Mouse (Mus musculus) midbrain, embryonic 15.5 days (tissue): ENCODE data around the gene Duoxa1. TPM values are rescaled to one million over a fixed set of nuclear protein-coding genes. Genes with fewer than 3 reads are reported as not detected.
"Not testable (repeated sequence)": the region's sequence is repeated elsewhere in the genome, so short reads cannot be mapped to it uniquely, and the experiment has no call there.

Source experiments
- ATAC-seq: fragments of 200-750 bp; cut with Nextera tagmentation; replicated peaks from 2 replicates; pipeline ENCODE4 v1.8.0; 2017; ENCODE audit warnings: moderate TSS enrichment
- H3K27ac ChIP-seq: fragments of 300-500 bp; sonication (generic); 2 replicates; pipeline ENCODE4 v1.5.1; 2015; ENCODE audit warnings: mild to moderate bottlenecking, inconsistent platforms
- H3K27me3 ChIP-seq: fragments of 300-500 bp; sonication (generic); replicated peaks from 2 replicates; pipeline ENCODE4 v1.6.1; 2015; ENCODE audit warnings: inconsistent platforms
- H3K36me3 ChIP-seq: fragments of 300-500 bp; sonication (generic); replicated peaks from 2 replicates; pipeline ENCODE4 v1.6.1; 2015; ENCODE audit warnings: inconsistent platforms
- H3K4me1 ChIP-seq: fragments of 300-500 bp; sonication (generic); 2 replicates; pipeline ENCODE4 v1.6.1; 2015; ENCODE audit warnings: inconsistent platforms
- H3K4me2 ChIP-seq: fragments of 300-500 bp; sonication (generic); 2 replicates; pipeline ENCODE4 v1.6.1; 2015; ENCODE audit warnings: inconsistent platforms, mild to moderate bottlenecking, moderate library complexity
- H3K4me3 ChIP-seq: fragments of 300-500 bp; sonication (generic); 2 replicates; pipeline ENCODE4 v1.5.1; 2015; ENCODE audit warnings: mild to moderate bottlenecking, inconsistent platforms
- H3K9ac ChIP-seq: fragments of 300-500 bp; sonication (generic); 2 replicates; pipeline ENCODE4 v1.6.1; 2015; ENCODE audit warnings: mild to moderate bottlenecking, inconsistent platforms
- H3K9me3 ChIP-seq: fragments of 300-500 bp; sonication (generic); 2 replicates; pipeline ENCODE4 v1.6.1; 2016; ENCODE audit warnings: inconsistent platforms
- WGBS: fragments of 180-500 bp; shearing (Covaris S2); methylation state at CpG from one replicate; pipeline ENCODE4 v1.1.7; 2015; ENCODE audit warnings: mixed read lengths; 5-methylcytosine and 5-hydroxymethylcytosine counted together
- polyA plus RNA-seq: library from polyadenylated mRNA; unstranded; fragments of >200 nt; fragmentation: Nextera tagmentation; extraction: Ambion mirVana; gene quantifications from 2 replicates; pipeline ENCODE4 v1.2.1, GENCODE M21; 2015

Duoxa1 gene
- polyA plus RNA-seq, 1 experiment from 2014 or later = 0.30 TPM

DNA sequence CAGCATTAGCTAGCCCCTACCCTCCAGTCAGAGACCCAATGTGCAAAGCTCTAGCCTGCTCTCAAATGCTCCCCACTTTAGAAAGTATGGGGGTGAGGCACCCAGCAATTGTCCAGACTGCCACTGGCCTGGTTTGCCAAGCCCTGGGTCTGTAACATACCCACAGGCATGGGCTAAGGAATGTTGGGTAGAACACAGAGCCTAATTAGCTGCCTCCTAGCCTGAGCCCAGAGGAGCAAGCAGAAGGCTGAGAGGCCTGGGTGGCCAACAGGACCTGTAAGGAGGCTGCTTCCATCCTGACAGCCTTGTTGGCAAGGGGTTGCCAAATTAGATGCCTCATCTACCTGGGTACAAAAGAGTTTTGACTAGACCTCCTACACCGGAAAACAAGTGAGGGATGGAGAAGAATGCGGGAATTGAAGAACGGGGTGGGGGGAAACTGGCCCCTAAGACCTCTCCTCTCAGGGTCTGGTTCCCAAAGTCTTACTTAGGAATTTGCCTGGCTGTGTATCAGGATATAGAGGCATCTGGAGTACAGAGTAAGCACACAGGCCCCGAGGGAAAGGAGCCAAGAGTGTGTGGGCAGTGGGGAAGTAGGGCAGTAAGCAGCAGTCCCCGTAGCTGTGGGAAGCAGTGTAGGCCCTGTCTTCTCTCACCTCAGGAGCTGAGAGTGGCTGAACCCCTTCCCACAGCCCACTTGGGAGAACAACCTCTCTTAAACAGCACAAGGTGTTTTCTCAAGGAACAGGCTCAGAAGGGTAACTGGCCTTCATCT is 37.8 kb upstream of the Duoxa1 start:
- no peak for ATAC-seq
- peaks cover 56% of the 10 kb centered on the region for H3K4me1 ChIP-seq
- H3K27me3 ChIP-seq = no peaks in the 10 kb centered on the region
- 55% methylated on average over 5 of the region's 5 CpGs for WGBS
- 0 out of 2 replicates have a peak, but pooled peaks cover 3% of the 10 kb centered on the region for H3K36me3 ChIP-seq
- no peak overlapping the region for H3K4me2 ChIP-seq
- H3K4me3 ChIP-seq = no peak overlapping the region
- no peaks in the 10 kb centered on the region for H3K9me3 ChIP-seq
- peak overlapping the region; percentile 82 for H3K27ac ChIP-seq
- H3K9ac ChIP-seq = no peak overlapping the region

DNA sequence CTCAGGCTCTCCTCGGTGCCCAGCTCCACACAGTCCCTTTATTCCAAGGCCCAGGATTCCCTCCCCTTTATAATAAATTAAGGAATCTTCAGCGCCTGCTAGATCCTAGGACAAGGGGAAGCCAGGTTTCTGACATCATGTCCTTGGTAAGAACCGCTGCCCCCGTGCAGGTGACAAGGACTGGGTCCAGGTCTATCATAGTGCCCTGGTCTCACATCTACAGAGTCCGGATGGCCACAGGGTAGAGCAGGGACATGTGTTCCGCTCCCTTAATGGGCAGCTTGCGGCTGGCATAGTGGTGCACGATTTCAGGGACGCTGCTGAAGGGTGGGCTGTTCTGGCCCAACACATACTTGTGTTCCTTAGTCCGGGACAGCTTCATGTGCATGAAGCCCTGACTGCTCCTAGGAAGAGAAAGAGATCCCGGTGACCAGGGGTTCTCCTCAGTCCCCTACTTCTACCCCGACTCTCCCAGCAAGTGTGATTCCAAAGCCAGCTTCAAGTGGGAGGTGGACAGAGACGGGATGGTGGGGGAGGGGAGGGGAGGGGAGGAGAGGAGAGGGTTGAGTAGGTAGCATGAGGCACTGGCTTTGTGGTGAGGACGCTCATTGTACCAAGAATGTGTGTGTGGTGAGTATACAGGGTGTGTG is 35.7 kb upstream of the Duoxa1 start:
- Histone ChIP-seq H3K4me2 (peak overlapping the region; percentile 78), H3K4me1 (peaks cover 51% of the 10 kb centered on the region)
- 9% methylated on average over 14 of the region's 14 CpGs for WGBS

DNA sequence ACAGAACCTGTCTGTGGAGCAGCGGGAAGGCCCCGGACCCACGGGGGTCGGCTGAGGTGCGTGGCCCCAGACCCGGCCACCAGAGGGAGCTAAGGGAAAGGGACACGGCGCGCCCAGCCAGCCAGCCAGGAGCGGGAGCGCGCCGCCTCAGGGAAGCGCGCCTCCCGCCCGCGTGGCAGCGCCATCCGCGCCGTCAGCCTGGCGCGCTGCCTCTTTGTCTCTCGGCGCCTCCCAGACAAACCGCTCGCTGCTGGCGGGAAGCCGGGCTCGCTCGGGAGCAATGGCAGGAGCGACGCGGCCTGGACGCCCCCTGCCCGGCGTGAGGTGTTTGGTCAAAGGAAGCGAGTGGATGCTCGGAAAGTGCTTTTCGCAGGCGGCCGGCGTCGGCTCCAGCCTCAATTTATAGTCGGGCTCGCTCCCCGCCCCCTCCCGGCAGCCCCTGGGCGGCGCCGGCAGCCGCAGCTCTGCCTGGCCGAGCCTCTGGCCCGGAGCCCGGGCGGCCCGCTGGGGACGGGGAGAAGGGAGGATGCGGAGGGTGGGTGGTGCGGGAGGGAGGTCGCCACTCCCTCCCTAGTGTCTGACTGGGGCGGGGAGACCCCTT is 35.1 kb upstream of the Duoxa1 start:
- peak overlapping the region; percentile 99 for H3K27ac ChIP-seq
- peak overlapping the region; percentile 78 for H3K4me2 ChIP-seq
- no peaks in the 10 kb centered on the region for H3K27me3 ChIP-seq
- peak overlapping the region; percentile 79 for H3K9ac ChIP-seq
- no peaks in the 10 kb centered on the region for H3K36me3 ChIP-seq
- under 1% methylated on average over 63 of the region's 63 CpGs for WGBS
- H3K4me1 ChIP-seq = peaks cover 44% of the 10 kb centered on the region
- H3K4me3 ChIP-seq = peak overlapping the region; percentile 48
- H3K9me3 ChIP-seq = no peaks in the 10 kb centered on the region
- peak; percentile 83 for ATAC-seq

More for the DNA sequence above, 35.7 kb upstream of the Duoxa1 start:
- H3K27ac ChIP-seq = peak overlapping the region; percentile 99
- H3K36me3 ChIP-seq = no peaks in the 10 kb centered on the region
- ATAC-seq = peak; percentile 65
- peak overlapping the region; percentile 48 for H3K4me3 ChIP-seq
- H3K27me3 ChIP-seq = no peaks in the 10 kb centered on the region
- peak overlapping the region; percentile 79 for H3K9ac ChIP-seq
- no peaks in the 10 kb centered on the region for H3K9me3 ChIP-seq

DNA sequence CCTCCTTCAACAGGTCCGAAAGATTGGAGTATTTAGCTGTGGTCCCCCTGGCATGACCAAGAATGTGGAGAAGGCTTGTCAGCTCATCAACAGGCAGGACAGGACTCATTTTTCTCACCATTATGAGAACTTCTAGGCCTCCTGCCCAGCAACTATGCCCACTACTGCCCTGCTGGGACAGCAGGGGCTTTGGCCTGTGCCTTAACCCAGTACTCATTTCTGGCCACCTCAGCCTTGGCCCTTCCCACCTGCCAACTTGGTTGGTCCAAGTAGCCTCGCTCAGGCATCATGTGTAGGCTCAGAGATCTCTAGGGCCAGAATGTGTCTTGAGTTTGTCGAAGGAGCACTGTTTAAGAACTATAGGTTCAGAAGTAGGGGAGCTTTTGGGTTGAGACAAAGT is 33.7 kb upstream of the Duoxa1 start:
- H3K9ac ChIP-seq = no peak overlapping the region
- no peaks in the 10 kb centered on the region for H3K27me3 ChIP-seq
- no peak overlapping the region for H3K4me3 ChIP-seq
- no peak for ATAC-seq
- no peak overlapping the region for H3K27ac ChIP-seq
- WGBS = 89% methylated on average over 3 of the region's 3 CpGs
- H3K4me2 ChIP-seq = no peak overlapping the region
- no peaks in the 10 kb centered on the region for H3K36me3 ChIP-seq
- H3K4me1 ChIP-seq = peaks cover 33% of the 10 kb centered on the region
- no peaks in the 10 kb centered on the region for H3K9me3 ChIP-seq

DNA sequence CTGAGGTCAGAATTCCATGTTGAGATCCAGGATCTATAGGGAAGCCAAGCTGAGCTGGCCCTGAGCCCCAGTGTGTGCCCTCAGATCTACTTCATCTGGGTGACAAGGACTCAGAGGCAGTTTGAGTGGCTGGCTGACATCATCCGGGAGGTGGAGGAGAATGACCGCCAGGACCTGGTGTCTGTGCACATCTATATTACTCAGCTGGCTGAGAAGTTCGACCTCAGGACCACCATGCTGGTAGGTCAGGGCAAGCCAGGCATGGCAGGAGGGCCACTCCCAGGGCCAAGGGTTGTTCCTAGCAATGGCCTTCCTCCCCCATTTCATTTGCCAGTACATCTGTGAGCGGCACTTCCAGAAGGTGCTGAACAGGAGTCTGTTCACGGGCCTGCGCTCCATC is 32.6 kb upstream of the Duoxa1 start:
- H3K4me1 ChIP-seq = peaks cover 22% of the 10 kb centered on the region
- H3K9me3 ChIP-seq, H3K9ac ChIP-seq, H3K27me3 ChIP-seq, ATAC-seq, H3K4me3 ChIP-seq, H3K27ac ChIP-seq, H3K36me3 ChIP-seq, H3K4me2 ChIP-seq: not testable (repeated sequence)
- whole genome bisulfite sequencing = 92% methylated on average over 6 of the region's 6 CpGs

DNA sequence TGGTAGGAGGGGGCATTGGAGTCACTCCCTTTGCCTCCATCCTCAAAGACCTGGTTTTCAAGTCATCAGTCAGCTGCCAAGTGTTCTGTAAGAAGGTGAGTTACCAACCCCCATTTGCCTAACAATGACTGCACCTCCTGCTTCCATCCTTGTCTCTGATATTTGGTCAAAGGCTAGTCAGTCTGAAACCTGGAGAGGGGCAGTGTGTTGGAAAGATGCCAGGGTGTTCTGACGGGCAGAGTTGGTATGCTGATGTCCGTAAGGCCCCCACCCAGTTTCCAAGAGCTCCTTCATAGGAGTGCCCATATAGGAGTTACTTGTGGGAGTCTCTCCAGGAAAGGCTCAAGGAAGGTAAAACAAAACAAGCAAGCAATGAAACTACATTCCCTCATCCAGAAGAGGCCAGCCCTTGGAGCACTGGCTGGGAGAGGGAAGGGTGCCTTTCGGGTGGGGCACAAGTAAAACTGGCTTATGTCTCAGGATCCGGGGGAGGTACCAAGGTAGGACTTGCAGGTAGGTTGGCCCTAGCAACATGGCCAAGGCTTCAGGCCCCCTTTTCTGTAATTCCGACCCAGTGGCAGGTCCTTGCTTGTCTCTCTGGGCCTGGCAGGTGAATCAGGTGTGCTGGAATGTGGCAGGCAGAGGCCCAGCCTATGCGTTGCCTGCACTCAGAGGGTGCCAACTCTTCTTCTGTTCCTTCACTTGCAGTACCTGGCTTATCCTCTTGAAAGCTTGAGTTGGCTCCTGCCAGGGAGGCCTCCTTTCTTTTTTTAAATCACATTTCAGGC is 31.8 kb upstream of the Duoxa1 start:
- WGBS = 82% methylated on average over 6 of the region's 6 CpGs

DNA sequence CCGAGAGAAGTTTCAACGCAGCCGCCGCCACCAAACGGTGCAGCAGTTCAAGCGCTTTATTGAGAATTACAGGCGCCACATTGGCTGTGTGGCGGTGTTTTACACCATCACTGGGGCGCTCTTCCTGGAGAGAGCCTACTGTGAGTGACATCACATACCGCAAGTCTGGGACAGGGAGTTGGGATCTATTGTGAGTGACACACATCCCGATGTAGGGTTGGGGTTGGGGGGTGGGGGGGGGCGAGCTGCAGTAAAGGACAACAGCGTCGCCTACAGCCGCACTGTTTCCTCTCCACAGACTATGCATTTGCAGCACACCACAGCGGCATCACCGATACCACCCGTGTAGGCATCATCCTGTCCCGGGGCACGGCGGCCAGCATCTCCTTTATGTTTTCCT is 23.8 kb upstream of the Duoxa1 start:
- no peak overlapping the region for H3K9ac ChIP-seq
- no peaks in the 10 kb centered on the region for H3K27me3 ChIP-seq
- H3K4me1 ChIP-seq = no peaks in the 10 kb centered on the region
- H3K4me3 ChIP-seq = peak overlapping the region; percentile 16
- H3K9me3 ChIP-seq = no peaks in the 10 kb centered on the region
- WGBS = 64% methylated on average over 21 of the region's 21 CpGs
- peak overlapping the region; percentile 27; the same call in 1 of the 2 replicates for H3K4me2 ChIP-seq
- peak; percentile 49; the same call in 1 of the 2 replicates for ATAC-seq
- H3K36me3 ChIP-seq = no peaks in the 10 kb centered on the region
- H3K27ac ChIP-seq = no peak overlapping the region

More for the DNA sequence above, 31.8 kb upstream of the Duoxa1 start:
- Histone ChIP-seq H3K4me3 (no peak overlapping the region), H3K27ac (no peak overlapping the region), H3K9ac (no peak overlapping the region), H3K4me2 (no peak overlapping the region), H3K9me3 (no peaks in the 10 kb centered on the region), H3K27me3 (no peaks in the 10 kb centered on the region), H3K36me3 (no peaks in the 10 kb centered on the region), H3K4me1 (peaks cover 21% of the 10 kb centered on the region)
- ATAC-seq = no peak

DNA sequence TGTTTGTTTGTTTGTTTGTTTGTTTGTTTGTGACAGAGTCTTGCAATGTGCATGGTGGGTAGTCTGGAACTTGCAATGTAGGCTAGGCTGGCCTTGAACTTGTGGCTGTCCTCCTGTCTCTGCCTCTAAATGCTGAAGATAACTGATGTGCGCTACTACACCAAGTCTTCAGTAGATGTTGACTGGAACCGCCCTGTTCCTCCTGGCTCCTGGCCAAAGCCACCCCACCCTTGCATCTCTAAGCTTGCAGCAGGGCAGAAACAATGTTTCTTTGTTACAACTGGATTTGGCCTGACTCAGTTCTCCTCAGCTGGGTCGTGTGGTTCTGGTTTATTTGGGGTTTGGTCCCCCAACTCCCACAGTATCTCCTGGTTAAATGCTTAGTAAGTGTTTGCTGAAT is 20.6 kb upstream of the Duoxa1 start:
- Histone ChIP-seq H3K36me3 (no peaks in the 10 kb centered on the region), H3K9ac (no peak overlapping the region)

DNA sequence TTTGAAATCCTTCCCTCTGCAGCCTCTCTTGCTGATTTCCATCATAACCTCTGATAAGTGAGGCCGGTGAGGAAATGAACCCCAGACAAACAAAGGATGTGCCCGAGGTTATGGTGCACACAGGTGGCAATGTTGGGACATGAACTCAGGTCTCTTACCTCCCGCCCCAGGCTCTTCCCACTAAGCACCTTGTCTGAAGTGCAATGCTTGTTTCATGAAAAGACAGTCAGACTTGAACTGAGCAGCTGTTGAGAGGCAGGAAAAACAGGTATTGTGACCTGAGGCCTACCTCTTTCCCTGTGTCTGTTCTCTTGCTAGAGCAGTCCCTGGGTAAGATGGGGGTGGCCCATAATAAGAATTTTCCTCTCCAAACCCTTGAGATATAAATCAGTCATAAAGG is 18.7 kb upstream of the Duoxa1 start:
- Histone ChIP-seq H3K27me3 (no peaks in the 10 kb centered on the region), H3K4me1 (no peaks in the 10 kb centered on the region), H3K27ac (no peak overlapping the region), H3K9me3 (no peaks in the 10 kb centered on the region), H3K9ac (no peak overlapping the region), H3K4me2 (no peak overlapping the region), H3K36me3 (no peaks in the 10 kb centered on the region), H3K4me3 (no peak overlapping the region)
- ATAC-seq = no peak
- WGBS = 90% methylated on average over 3 of the region's 3 CpGs

More for the DNA sequence above, 20.6 kb upstream of the Duoxa1 start:
- Histone ChIP-seq H3K4me1 (no peaks in the 10 kb centered on the region), H3K27ac (no peak overlapping the region), H3K4me2 (no peak overlapping the region), H3K4me3 (no peak overlapping the region), H3K9me3 (no peaks in the 10 kb centered on the region), H3K27me3 (no peaks in the 10 kb centered on the region)
- ATAC-seq = no peak
- 67% methylated on average over 3 of the region's 3 CpGs for WGBS

DNA sequence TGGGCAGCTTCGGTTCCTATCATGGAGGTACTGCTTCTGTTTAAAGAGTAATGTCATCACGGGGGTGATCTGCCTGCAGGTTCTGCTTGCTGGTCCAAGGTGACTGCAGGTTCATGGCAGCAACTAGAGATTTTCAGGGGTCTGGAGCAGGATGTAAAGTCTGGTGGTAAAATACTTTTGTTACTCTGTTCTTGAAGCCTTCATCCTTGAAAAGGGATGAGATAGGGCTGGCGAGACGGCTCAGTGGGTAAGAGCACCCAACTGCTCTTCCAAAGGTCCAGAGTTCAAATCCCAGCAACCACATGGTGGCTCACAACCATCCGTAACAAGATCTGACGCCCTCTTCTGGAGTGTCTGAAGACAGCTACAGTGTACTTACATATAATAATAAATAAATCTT is 16.8 kb upstream of the Duoxa1 start:
- 82% methylated on average over 6 of the region's 6 CpGs for WGBS
- not testable (repeated sequence) for ATAC-seq, H3K9me3 ChIP-seq, H3K9ac ChIP-seq, H3K4me3 ChIP-seq, H3K27me3 ChIP-seq, H3K4me1 ChIP-seq, H3K4me2 ChIP-seq, H3K36me3 ChIP-seq, H3K27ac ChIP-seq

DNA sequence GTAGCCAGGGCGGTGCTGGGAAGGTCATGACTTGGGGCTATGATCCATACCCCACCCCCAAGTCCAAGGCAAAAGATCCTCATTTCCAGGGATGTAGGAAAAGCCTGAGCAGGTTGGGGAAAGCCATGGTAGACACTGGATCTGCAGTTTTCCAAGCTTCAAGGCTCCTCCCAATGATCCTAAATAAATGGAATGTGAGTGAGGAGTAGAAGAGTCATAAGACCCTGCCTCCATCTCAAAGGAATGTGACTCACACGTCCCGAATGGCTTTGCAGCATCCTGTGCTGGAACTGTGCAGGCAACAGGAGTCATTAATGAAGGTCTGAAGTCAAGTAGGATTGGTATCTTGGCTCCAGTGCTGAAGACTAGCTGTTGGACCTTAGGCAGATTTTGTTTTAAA is 14.5 kb upstream of the Duoxa1 start:
- H3K4me2 ChIP-seq = no peak overlapping the region
- no peak overlapping the region for H3K9ac ChIP-seq
- H3K27me3 ChIP-seq = no peaks in the 10 kb centered on the region
- no peak for ATAC-seq
- WGBS = 72% methylated on average over 3 of the region's 3 CpGs
- no peak overlapping the region for H3K27ac ChIP-seq
- H3K36me3 ChIP-seq = no peaks in the 10 kb centered on the region
- no peaks in the 10 kb centered on the region for H3K4me1 ChIP-seq
- H3K9me3 ChIP-seq = no peaks in the 10 kb centered on the region
- H3K4me3 ChIP-seq = no peak overlapping the region

DNA sequence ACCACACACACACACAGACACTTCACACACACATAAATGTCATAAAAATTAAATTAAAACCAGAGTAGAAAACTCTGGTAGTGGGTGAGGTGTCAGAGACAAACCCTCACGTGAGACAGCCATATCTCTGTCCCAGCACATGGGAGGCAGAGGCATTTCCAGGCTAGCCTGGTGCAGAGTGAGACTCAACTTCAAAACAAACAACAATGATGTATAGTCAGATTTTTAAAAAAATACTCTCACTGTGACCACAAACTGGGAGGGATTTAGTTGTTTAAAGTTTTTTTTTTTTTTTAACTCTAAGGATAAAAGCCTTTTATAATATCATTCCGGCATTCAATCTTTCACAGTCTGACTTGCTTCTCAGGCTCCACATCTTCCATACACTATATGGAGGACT is 11.8 kb upstream of the Duoxa1 start:
- Histone ChIP-seq H3K4me3 (no peak overlapping the region), H3K4me2 (no peak overlapping the region), H3K9me3 (no peaks in the 10 kb centered on the region), H3K27ac (no peak overlapping the region), H3K9ac (no peak overlapping the region), H3K27me3 (no peaks in the 10 kb centered on the region), H3K4me1 (no peaks in the 10 kb centered on the region), H3K36me3 (no peaks in the 10 kb centered on the region)
- 67% methylated on average over 2 of the region's 2 CpGs for WGBS
- no peak for ATAC-seq
